Mouse (Mus musculus): ENCODE results near the gene Bcan. TPM values are rescaled to one million over a fixed set of nuclear protein-coding genes. Genes with fewer than 3 reads are reported as not detected.

The Bcan gene
- polyA plus RNA-seq, 1 experiment from 2014 or later, result not detected

DNA sequence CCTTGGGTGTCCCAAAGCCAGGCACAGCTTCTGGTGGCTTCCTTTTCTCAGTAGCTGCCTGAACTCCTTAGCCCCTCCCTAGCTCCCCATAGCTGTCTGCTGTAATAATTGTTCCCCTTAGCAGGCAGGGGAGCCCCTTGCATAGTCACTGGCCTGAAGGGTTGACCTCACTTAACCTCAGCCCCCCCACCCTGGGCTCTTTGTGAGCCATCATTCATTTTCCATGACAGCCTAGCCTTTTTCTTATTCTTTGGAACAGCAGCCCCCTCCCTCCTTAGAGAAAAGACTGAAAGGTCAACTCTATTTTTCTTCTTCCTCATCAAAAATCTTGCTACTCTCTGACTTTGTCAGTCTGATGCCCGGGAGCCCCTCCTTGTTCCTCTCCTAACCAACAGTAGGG is 41.1 kb downstream of the Bcan start:
- ATAC-seq (ENCODE audit: insufficient read depth) (no peak), DNase-seq (no peak)
- no peak for TF ChIP-seq CTCF (IDR thresholded peaks at IDR 0.05; ENCODE audit: low read depth)
- Histone ChIP-seq H3K4me2 (no peak overlapping the region), H3K4me3 (ENCODE audit: low read depth, low read length) (no peak overlapping the region), H3K9ac (no peak overlapping the region), H3K27ac (ENCODE audit: low read depth) (no peak overlapping the region), H3K27me3 (ENCODE audit: insufficient read depth, low read length) (no peaks in the 10 kb centered on the region), H3K4me1 (ENCODE audit: insufficient read depth) (peaks cover 7% of the 10 kb centered on the region), H3K9me3 (ENCODE audit: low read depth, low read length) (no peaks in the 10 kb centered on the region), H3K36me3 (ENCODE audit: insufficient read depth) (no peaks in the 10 kb centered on the region)
- 28% methylated on average over 1 of the region's 1 CpGs for WGBS

DNA sequence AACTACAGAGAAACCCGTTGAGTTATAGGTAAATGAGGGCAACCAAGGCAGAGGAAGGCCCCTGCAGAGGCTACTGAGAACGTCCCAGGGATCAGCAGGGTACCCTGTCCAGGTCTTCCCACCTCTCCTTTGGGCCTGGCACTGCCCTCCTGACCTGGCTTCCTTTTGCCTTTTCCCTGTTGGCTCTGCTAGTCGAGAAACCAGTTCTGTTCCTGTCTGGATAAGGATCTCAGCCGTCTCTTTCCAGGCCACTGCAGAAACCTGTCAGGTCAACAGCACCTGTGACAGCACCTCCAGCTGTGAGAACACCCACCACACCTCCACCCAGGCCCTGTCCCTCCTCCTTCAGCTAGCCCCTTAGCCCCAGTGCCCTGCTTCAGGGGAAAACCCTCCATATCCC is 41.6 kb downstream of the Bcan start:
- H3K27ac ChIP-seq (ENCODE audit: low read depth), result no peak overlapping the region
- DNase-seq, result no peak
- H3K27me3 ChIP-seq (ENCODE audit: insufficient read depth, low read length), result no peaks in the 10 kb centered on the region
- no peak overlapping the region for H3K9ac ChIP-seq
- no peaks in the 10 kb centered on the region for H3K36me3 ChIP-seq (ENCODE audit: insufficient read depth)
- H3K9me3 ChIP-seq (ENCODE audit: low read depth, low read length), result no peaks in the 10 kb centered on the region
- no peak for ATAC-seq (ENCODE audit: insufficient read depth)
- 20% methylated on average over 4 of the region's 4 CpGs for WGBS
- TF ChIP-seq CTCF (IDR thresholded peaks at IDR 0.05; ENCODE audit: low read depth), result no peak
- peaks cover 7% of the 10 kb centered on the region for H3K4me1 ChIP-seq (ENCODE audit: insufficient read depth)
- H3K4me2 ChIP-seq, result no peak overlapping the region
- no peak overlapping the region for H3K4me3 ChIP-seq (ENCODE audit: low read depth, low read length)

DNA sequence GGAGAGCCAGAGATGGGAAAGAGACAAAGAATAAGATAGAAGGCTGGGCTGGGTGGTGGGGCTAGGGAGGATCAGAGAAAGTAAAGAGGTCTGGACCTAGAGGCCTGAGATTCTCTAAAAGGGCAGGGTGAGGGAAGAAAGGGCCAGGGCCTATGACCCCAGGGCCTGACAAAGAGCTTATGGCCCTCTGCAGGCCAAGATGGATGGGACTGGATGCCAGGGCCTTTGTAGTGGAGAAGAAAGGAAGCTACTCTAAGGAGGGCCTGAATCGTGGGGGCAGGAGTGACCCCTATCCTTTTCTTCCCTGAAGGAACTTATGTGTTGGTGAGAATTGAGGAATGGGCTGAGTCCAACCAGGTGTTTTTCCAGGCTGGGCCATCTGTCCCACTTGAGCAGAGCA is 42.0 kb downstream of the Bcan start:
- Histone ChIP-seq H3K9me3 (ENCODE audit: low read depth, low read length) (no peaks in the 10 kb centered on the region), H3K9ac (no peak overlapping the region), H3K4me3 (ENCODE audit: low read depth, low read length) (no peak overlapping the region), H3K27me3 (ENCODE audit: insufficient read depth, low read length) (no peaks in the 10 kb centered on the region), H3K27ac (ENCODE audit: low read depth) (no peak overlapping the region), H3K4me2 (no peak overlapping the region), H3K36me3 (ENCODE audit: insufficient read depth) (no peaks in the 10 kb centered on the region), H3K4me1 (ENCODE audit: insufficient read depth) (peaks cover 7% of the 10 kb centered on the region)
- 7% methylated on average over 1 of the region's 1 CpGs for WGBS
- no peak for TF ChIP-seq CTCF (IDR thresholded peaks at IDR 0.05; ENCODE audit: low read depth)
- ATAC-seq (ENCODE audit: insufficient read depth) (no peak), DNase-seq (no peak)

DNA sequence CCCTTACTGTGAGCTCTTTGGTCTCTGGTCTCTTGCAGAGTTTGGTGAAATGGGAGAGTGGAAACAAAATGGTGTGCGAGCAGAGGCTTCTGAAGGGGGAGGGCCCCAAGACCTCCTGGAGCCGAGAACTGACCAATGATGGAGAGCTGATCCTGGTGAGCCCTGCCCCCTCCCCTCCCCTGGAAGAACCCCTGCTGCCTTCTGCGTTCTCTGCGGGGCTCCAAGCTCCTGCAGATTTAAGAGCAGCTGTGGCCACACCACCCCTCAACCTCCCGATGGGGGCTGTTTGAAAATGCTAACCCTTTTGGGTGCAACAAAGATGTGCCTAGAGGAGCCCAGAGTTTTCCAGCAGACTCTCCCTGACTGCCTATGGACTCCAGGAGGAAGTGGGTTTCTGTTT is 47.6 kb downstream of the Bcan start:
- H3K9ac ChIP-seq, result peak overlapping the region; percentile 53
- ATAC-seq (ENCODE audit: insufficient read depth), result peak; percentile 87
- peaks cover 10% of the 10 kb centered on the region; the same call in 1 of the 2 replicates for H3K27me3 ChIP-seq (ENCODE audit: insufficient read depth, low read length)
- H3K9me3 ChIP-seq (ENCODE audit: low read depth, low read length), result no peaks in the 10 kb centered on the region
- TF ChIP-seq CTCF (IDR thresholded peaks at IDR 0.05; ENCODE audit: low read depth), result no peak
- H3K36me3 ChIP-seq (ENCODE audit: insufficient read depth), result no peaks in the 10 kb centered on the region
- H3K4me3 ChIP-seq (ENCODE audit: low read depth, low read length), result peak overlapping the region; percentile 33
- peak overlapping the region; percentile 72 for H3K4me2 ChIP-seq
- DNase-seq, result peak; percentile 86
- 3% methylated on average over 5 of the region's 5 CpGs for WGBS
- H3K27ac ChIP-seq (ENCODE audit: low read depth), result peak overlapping the region; percentile 87
- H3K4me1 ChIP-seq (ENCODE audit: insufficient read depth), result peaks cover 41% of the 10 kb centered on the region

DNA sequence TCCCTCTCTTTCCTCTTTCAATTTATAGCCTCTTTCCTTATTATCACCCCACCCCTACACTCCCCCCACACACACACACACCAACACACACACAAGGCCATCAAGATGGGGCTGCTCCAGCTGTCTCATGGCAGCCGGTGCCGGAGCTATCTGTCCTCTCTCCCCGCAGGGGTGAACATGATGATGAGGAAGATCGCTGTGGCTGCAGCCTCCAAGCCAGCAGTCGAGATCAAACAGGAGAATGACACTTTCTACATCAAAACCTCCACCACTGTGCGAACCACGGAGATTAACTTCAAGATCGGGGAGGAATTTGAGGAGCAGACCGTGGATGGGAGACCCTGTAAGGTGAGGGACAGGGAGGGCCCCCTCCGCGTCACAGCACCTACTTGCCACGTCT is 48.1 kb downstream of the Bcan start:
- H3K4me3 ChIP-seq (ENCODE audit: low read depth, low read length), result peak overlapping the region; percentile 33
- H3K9me3 ChIP-seq (ENCODE audit: low read depth, low read length), result no peaks in the 10 kb centered on the region
- no peaks in the 10 kb centered on the region for H3K36me3 ChIP-seq (ENCODE audit: insufficient read depth)
- WGBS, result 14% methylated on average over 12 of the region's 12 CpGs
- peaks cover 44% of the 10 kb centered on the region for H3K4me1 ChIP-seq (ENCODE audit: insufficient read depth)
- DNase-seq, result peak; percentile 14
- ATAC-seq (ENCODE audit: insufficient read depth), result no peak
- H3K9ac ChIP-seq, result peak overlapping the region; percentile 53
- peak overlapping the region; percentile 72 for H3K4me2 ChIP-seq
- TF ChIP-seq CTCF (IDR thresholded peaks at IDR 0.05; ENCODE audit: low read depth), result no peak
- H3K27ac ChIP-seq (ENCODE audit: low read depth), result peak overlapping the region; percentile 87
- peaks cover 10% of the 10 kb centered on the region; the same call in 1 of the 2 replicates for H3K27me3 ChIP-seq (ENCODE audit: insufficient read depth, low read length)

DNA sequence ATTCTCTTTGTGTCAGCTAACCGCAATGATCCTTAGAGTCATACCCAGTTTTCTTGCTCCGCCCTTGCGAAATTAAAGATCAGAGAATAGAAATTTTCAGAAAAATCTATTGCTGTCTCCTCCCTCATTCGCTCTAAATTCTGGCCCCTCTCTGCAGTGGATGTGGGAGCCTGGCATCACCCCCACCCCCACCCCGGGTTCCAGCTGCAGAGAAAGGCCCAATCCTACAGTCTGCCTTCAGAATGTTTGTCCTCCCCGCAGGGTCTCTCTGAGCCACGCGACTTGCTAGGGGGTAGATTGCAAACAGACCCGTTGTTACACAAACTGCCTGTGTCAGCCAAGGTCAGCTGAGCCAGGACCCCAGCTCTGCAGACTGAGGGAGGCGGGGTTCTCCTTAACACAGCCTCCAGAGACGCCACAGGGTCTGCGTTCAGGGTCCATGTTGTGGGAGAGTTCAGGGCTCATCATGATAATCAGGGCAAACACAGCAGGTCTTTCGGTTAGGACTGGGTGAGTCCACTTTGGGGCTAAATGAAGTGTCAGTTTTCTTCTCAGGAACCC is 50.0 kb downstream of the Bcan start:
- peak overlapping the region; percentile 32 for H3K9ac ChIP-seq
- H3K4me3 ChIP-seq (ENCODE audit: low read depth, low read length), result peak overlapping the region; percentile 32
- H3K4me2 ChIP-seq, result peak overlapping the region; percentile 71
- no peaks in the 10 kb centered on the region for H3K9me3 ChIP-seq (ENCODE audit: low read depth, low read length)
- H3K27ac ChIP-seq (ENCODE audit: low read depth), result peak overlapping the region; percentile 21; the same call in 1 of the 2 replicates
- H3K36me3 ChIP-seq (ENCODE audit: insufficient read depth), result no peaks in the 10 kb centered on the region
- H3K4me1 ChIP-seq (ENCODE audit: insufficient read depth), result peaks cover 47% of the 10 kb centered on the region
- 13% methylated on average over 13 of the region's 13 CpGs for WGBS
- no peak for DNase-seq
- no peak for ATAC-seq (ENCODE audit: insufficient read depth)
- no peak for TF ChIP-seq CTCF (IDR thresholded peaks at IDR 0.05; ENCODE audit: low read depth)
- peaks cover 22% of the 10 kb centered on the region for H3K27me3 ChIP-seq (ENCODE audit: insufficient read depth, low read length)

DNA sequence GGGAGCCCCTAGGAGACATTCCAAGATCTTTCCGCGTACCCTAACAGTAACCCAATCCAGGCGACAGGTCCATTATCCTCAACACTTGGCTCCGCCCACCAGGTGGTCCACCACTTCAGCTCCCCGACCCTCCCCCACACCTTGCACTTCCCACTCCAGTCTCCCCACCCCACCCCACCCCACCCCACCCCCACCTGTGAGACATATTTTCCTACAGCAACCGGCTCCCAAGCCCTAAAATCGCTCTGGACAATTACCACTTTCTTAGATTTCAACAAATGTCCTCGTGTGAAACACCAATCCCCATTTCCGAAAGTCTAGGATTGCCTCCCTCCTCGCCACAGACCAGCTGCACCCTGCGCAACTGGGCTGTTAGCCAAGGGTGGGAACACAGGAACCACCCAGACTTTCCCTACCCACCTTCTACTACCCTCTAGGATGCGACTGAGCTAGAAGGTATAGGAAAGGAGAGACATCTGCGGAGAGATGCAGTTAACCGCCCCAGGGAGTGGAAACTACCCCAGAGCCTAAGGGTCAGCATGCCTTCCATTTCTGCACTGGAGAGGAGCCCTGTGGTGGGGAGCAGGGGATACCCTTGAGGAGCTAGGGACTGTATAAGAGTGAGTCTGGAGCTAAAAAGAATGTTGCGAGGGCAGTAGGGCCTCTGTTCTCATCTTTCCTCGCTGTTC is 50.6 kb downstream of the Bcan start:
- no peak overlapping the region for H3K27ac ChIP-seq (ENCODE audit: low read depth)
- peak overlapping the region; percentile 32 for H3K4me3 ChIP-seq (ENCODE audit: low read depth, low read length)
- H3K36me3 ChIP-seq (ENCODE audit: insufficient read depth), result 0 out of 2 replicates have a peak, but pooled peaks cover under 1% of the 10 kb centered on the region
- peaks cover 47% of the 10 kb centered on the region for H3K4me1 ChIP-seq (ENCODE audit: insufficient read depth)
- peak; percentile 30 for DNase-seq
- no peak for TF ChIP-seq CTCF (IDR thresholded peaks at IDR 0.05; ENCODE audit: low read depth)
- H3K27me3 ChIP-seq (ENCODE audit: insufficient read depth, low read length), result peaks cover 22% of the 10 kb centered on the region
- no peaks in the 10 kb centered on the region for H3K9me3 ChIP-seq (ENCODE audit: low read depth, low read length)
- ATAC-seq (ENCODE audit: insufficient read depth), result no peak
- WGBS, result 16% methylated on average over 16 of the region's 16 CpGs
- peak overlapping the region; percentile 71 for H3K4me2 ChIP-seq
- peak overlapping the region; percentile 32 for H3K9ac ChIP-seq
